Mouse (Mus musculus): ENCODE measurements around the gene Fyb. TPM values are rescaled to one million over a fixed set of nuclear protein-coding genes. Genes with fewer than 3 reads are reported as not detected.

Fyb gene
- 190 TPM for polyA plus RNA-seq (2012; fragmentation: generic; extraction: Trizol)
- long read RNA-seq, experiment 1 = 0 reads
- long read RNA-seq, experiment 2 = 0 reads

DNA sequence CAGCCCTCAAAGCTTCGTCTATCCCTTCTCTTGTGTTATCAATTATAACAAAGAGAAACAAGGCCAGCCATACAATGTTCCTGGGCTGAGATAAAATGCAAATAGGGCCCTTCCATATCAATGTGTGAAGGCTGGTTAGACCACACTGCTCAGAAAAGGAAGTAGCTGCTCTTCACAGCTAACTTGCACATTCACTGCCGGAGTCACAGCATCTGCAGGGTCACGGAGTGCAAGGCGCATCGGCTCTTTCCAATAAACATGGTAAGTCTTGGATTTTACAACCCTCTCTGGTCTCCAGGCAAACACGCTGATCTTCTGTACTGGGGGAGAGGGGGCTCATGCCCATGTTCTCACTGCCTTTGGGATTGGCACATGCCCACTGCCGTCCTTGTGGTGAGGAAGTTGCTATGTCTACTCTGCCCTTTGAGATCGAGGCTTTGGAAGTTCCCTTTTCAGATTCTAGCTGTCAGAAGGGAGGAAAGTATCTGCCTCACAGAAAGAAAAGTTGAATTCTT lies at the start of gene Fyb:
TSS of gene Fyb (plus strand) at position 201 of the 515 bp plus-strand sequence.
- no peak within 1 kb of the TSS for H3K4me3 ChIP-seq (ENCODE audit: insufficient read depth, poor library complexity, severe bottlenecking)
- no peaks in the 10 kb centered on the region for H3K79me2 ChIP-seq (ENCODE audit: control insufficient read depth, insufficient read depth)
- H3K79me3 ChIP-seq (ENCODE audit: low read depth) = no peaks in the 10 kb centered on the region
- no peak within 1 kb of the TSS for H3ac ChIP-seq (ENCODE audit: control insufficient read depth, insufficient read length, low read depth)
- H3K36me3 ChIP-seq (ENCODE audit: control insufficient read depth, insufficient read depth) = no peaks in the 10 kb centered on the region
- H3K27me3 ChIP-seq (ENCODE audit: control insufficient read depth, insufficient read depth, insufficient read length) = no peaks in the 10 kb centered on the region
- TF ChIP-seq MYOD1 (IDR thresholded peaks at IDR 0.05; ENCODE audit: control insufficient read depth, insufficient read length, low read depth) = no peak
- no peak for TF ChIP-seq CTCF (IDR thresholded peaks at IDR 0.05; ENCODE audit: control insufficient read depth, insufficient read depth, insufficient read length)
- no peak for TF ChIP-seq USF1 (IDR thresholded peaks at IDR 0.05; ENCODE audit: low read depth)
- no peak for TF ChIP-seq MAX (IDR thresholded peaks at IDR 0.05)
- TF ChIP-seq CEBPB (IDR thresholded peaks at IDR 0.05; ENCODE audit: low read depth) = no peak
- no peak for TF ChIP-seq FOSL1 (IDR thresholded peaks at IDR 0.05; ENCODE audit: insufficient read depth, low read length, poor library complexity, severe bottlenecking)
- no peak for TF ChIP-seq MYOG (IDR thresholded peaks at IDR 0.05; ENCODE audit: control insufficient read depth, extremely low read depth, insufficient read length)

DNA sequence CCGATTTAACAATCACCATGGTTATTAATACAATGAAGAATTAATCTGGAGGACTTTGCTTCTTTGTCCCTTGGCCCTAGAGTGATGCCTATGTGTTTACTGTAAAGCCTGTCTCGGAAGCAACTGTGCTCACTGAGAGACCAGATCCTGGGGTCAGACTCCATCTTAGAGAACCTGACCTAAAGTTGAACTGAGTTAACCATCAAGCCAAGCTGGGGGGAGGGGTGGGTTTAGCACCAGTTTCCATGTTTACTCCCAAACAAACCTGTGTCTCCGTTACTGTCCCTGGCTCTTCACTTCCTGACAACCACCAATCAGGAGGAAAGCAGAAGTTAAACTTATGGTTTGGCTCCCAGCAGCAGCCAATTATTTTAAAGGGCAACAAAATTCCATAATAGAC lies 39.1 kb upstream of the Fyb start:
- H3K4me3 ChIP-seq (ENCODE audit: insufficient read depth, poor library complexity, severe bottlenecking) = no peak overlapping the region
- H3K79me2 ChIP-seq (ENCODE audit: control insufficient read depth, insufficient read depth) = no peaks in the 10 kb centered on the region
- no peak overlapping the region for H3ac ChIP-seq (ENCODE audit: control insufficient read depth, insufficient read length, low read depth)
- TF ChIP-seq MYOD1 (IDR thresholded peaks at IDR 0.05; ENCODE audit: control insufficient read depth, insufficient read length, low read depth) = no peak
- TF ChIP-seq CTCF (IDR thresholded peaks at IDR 0.05; ENCODE audit: control insufficient read depth, insufficient read depth, insufficient read length) = no peak
- TF ChIP-seq MAX (IDR thresholded peaks at IDR 0.05) = no peak
- no peak for TF ChIP-seq USF1 (IDR thresholded peaks at IDR 0.05; ENCODE audit: low read depth)
- TF ChIP-seq CEBPB (IDR thresholded peaks at IDR 0.05; ENCODE audit: low read depth) = no peak
- TF ChIP-seq FOSL1 (IDR thresholded peaks at IDR 0.05; ENCODE audit: insufficient read depth, low read length, poor library complexity, severe bottlenecking) = no peak
- no peak for TF ChIP-seq MYOG (IDR thresholded peaks at IDR 0.05; ENCODE audit: control insufficient read depth, extremely low read depth, insufficient read length)
- no peaks in the 10 kb centered on the region for H3K79me3 ChIP-seq (ENCODE audit: low read depth)
- no peaks in the 10 kb centered on the region for H3K27me3 ChIP-seq (ENCODE audit: control insufficient read depth, insufficient read depth, insufficient read length)
- H3K36me3 ChIP-seq (ENCODE audit: control insufficient read depth, insufficient read depth) = no peaks in the 10 kb centered on the region

- Histone ChIP-seq H3K4me3 (ENCODE audit: insufficient read depth, poor library complexity, severe bottlenecking) (no peak overlapping the region), H3ac (ENCODE audit: control insufficient read depth, insufficient read length, low read depth) (no peak overlapping the region), H3K79me3 (ENCODE audit: low read depth) (no peaks in the 10 kb centered on the region), H3K36me3 (ENCODE audit: control insufficient read depth, insufficient read depth) (no peaks in the 10 kb centered on the region), H3K27me3 (ENCODE audit: control insufficient read depth, insufficient read depth, insufficient read length) (no peaks in the 10 kb centered on the region), H3K79me2 (ENCODE audit: control insufficient read depth, insufficient read depth) (no peaks in the 10 kb centered on the region)
- TF ChIP-seq CEBPB (IDR thresholded peaks at IDR 0.05; ENCODE audit: low read depth) = no peak
- peak; percentile 48 for TF ChIP-seq MYOD1 (IDR thresholded peaks at IDR 0.05; ENCODE audit: control insufficient read depth, insufficient read length, low read depth)
- TF ChIP-seq MAX (IDR thresholded peaks at IDR 0.05) = peak; percentile 65
- TF ChIP-seq USF1 (IDR thresholded peaks at IDR 0.05; ENCODE audit: low read depth) = peak; percentile 9
- peak; percentile 100 for TF ChIP-seq FOSL1 (IDR thresholded peaks at IDR 0.05; ENCODE audit: insufficient read depth, low read length, poor library complexity, severe bottlenecking)
- no peak for TF ChIP-seq MYOG (IDR thresholded peaks at IDR 0.05; ENCODE audit: control insufficient read depth, extremely low read depth, insufficient read length)
- no peak for TF ChIP-seq CTCF (IDR thresholded peaks at IDR 0.05; ENCODE audit: control insufficient read depth, insufficient read depth, insufficient read length)
Observed at GRCm38 (mm10) chr15:6492386-6492785, 30.3 kb upstream of the Fyb start.

DNA sequence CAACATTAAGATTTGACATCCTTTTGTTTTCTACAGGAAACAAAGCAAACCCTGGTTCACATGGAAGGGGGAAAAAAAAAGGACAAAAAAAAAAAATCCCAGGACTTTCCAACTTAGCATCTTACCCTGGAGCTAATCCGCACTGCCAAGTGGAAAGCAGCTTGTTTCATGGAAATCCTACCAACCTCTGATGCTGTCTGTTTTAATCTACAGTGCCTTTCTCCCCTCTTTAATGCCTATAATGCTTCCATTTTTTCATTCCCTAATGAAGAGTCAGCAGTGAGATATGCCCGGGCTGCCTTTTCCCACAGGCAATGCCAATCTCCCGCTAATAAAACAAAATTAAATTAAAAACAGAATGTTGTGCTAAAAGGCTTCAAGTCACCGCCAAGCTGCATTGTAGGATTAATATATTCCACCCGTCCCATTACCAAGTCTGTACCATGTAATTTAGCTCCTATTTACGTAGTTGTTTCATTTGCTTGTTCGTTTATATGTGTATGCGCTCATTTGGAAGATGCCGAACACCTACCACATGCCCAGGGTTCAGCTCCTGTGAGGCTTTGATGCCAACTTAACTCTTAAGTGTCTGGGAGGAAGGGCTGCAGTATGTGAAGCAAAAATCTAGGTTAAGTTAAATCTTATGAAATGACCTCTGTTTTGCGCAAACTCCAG lies 24.1 kb upstream of the Fyb start:
- Histone ChIP-seq H3K36me3 (ENCODE audit: control insufficient read depth, insufficient read depth) (no peaks in the 10 kb centered on the region), H3K4me3 (ENCODE audit: insufficient read depth, poor library complexity, severe bottlenecking) (no peak overlapping the region), H3K27me3 (ENCODE audit: control insufficient read depth, insufficient read depth, insufficient read length) (no peaks in the 10 kb centered on the region), H3K79me2 (ENCODE audit: control insufficient read depth, insufficient read depth) (no peaks in the 10 kb centered on the region), H3K79me3 (ENCODE audit: low read depth) (no peaks in the 10 kb centered on the region), H3ac (ENCODE audit: control insufficient read depth, insufficient read length, low read depth) (no peak overlapping the region)
- no peak for TF ChIP-seq MYOG (IDR thresholded peaks at IDR 0.05; ENCODE audit: control insufficient read depth, extremely low read depth, insufficient read length)
- TF ChIP-seq USF1 (IDR thresholded peaks at IDR 0.05; ENCODE audit: low read depth) = no peak
- TF ChIP-seq MAX (IDR thresholded peaks at IDR 0.05) = no peak
- no peak for TF ChIP-seq CTCF (IDR thresholded peaks at IDR 0.05; ENCODE audit: control insufficient read depth, insufficient read depth, insufficient read length)

- TF ChIP-seq USF1 (IDR thresholded peaks at IDR 0.05; ENCODE audit: low read depth) = no peak
- no peak for TF ChIP-seq MYOG (IDR thresholded peaks at IDR 0.05; ENCODE audit: control insufficient read depth, extremely low read depth, insufficient read length)
- no peak for TF ChIP-seq FOSL1 (IDR thresholded peaks at IDR 0.05; ENCODE audit: insufficient read depth, low read length, poor library complexity, severe bottlenecking)
- TF ChIP-seq CEBPB (IDR thresholded peaks at IDR 0.05; ENCODE audit: low read depth) = no peak
- TF ChIP-seq MYOD1 (IDR thresholded peaks at IDR 0.05; ENCODE audit: control insufficient read depth, insufficient read length, low read depth) = no peak
- TF ChIP-seq CTCF (IDR thresholded peaks at IDR 0.05; ENCODE audit: control insufficient read depth, insufficient read depth, insufficient read length) = no peak
- TF ChIP-seq MAX (IDR thresholded peaks at IDR 0.05) = no peak
- Histone ChIP-seq H3ac (ENCODE audit: control insufficient read depth, insufficient read length, low read depth) (no peak overlapping the region), H3K79me3 (ENCODE audit: low read depth) (no peaks in the 10 kb centered on the region), H3K79me2 (ENCODE audit: control insufficient read depth, insufficient read depth) (no peaks in the 10 kb centered on the region), H3K4me3 (ENCODE audit: insufficient read depth, poor library complexity, severe bottlenecking) (no peak overlapping the region), H3K27me3 (ENCODE audit: control insufficient read depth, insufficient read depth, insufficient read length) (no peaks in the 10 kb centered on the region), H3K36me3 (ENCODE audit: control insufficient read depth, insufficient read depth) (no peaks in the 10 kb centered on the region)
Observed at GRCm38 (mm10) chr15:6500787-6501186, 21.9 kb upstream of the Fyb start.
